Mouse (Mus musculus) embryonic facial prominence, embryonic 15.5 days (tissue): ENCODE results near the gene Rab1b. TPM values are rescaled to one million over a fixed set of nuclear protein-coding genes. Genes with fewer than 3 reads are reported as not detected.
"Not testable (repeated sequence)": the region's sequence is repeated elsewhere in the genome, so short reads cannot be mapped to it uniquely, and the experiment has no call there.

Experiments used
- ATAC-seq: fragments of 200-750 bp; cut with Nextera tagmentation; 2 replicates; pipeline ENCODE4 v1.8.0; 2017; ENCODE audit warnings: low read depth, moderate TSS enrichment; ENCODE audit not compliant: insufficient number of reproducible peaks, low FRiP score, low TSS enrichment
- H3K27ac ChIP-seq: fragments of 300-500 bp; sonication (generic); replicated peaks from 2 replicates; pipeline ENCODE4 v1.5.1; 2015; ENCODE audit warnings: mild to moderate bottlenecking, inconsistent platforms
- H3K27me3 ChIP-seq: fragments of 300-500 bp; sonication (generic); 2 replicates; pipeline ENCODE4 v1.6.1; 2015; ENCODE audit warnings: inconsistent platforms
- H3K36me3 ChIP-seq: fragments of 300-500 bp; sonication (generic); 2 replicates; pipeline ENCODE4 v1.6.1; 2015; ENCODE audit warnings: mild to moderate bottlenecking, inconsistent platforms
- H3K4me1 ChIP-seq: fragments of 300-500 bp; sonication (generic); 2 replicates; pipeline ENCODE4 v1.6.1; 2015; ENCODE audit warnings: inconsistent platforms
- H3K4me2 ChIP-seq: fragments of 300-500 bp; sonication (generic); replicated peaks from 2 replicates; pipeline ENCODE4 v1.6.1; 2015; ENCODE audit warnings: mild to moderate bottlenecking, inconsistent platforms
- H3K4me3 ChIP-seq: fragments of 300-500 bp; sonication (generic); replicated peaks from 2 replicates; pipeline ENCODE4 v1.5.1; 2015; ENCODE audit warnings: mild to moderate bottlenecking, inconsistent platforms
- H3K9ac ChIP-seq: fragments of 300-500 bp; sonication (generic); 2 replicates; pipeline ENCODE4 v1.6.1; 2015; ENCODE audit warnings: inconsistent platforms
- H3K9me3 ChIP-seq: fragments of 300-500 bp; sonication (generic); replicated peaks from 2 replicates; pipeline ENCODE4 v1.6.1; 2016; ENCODE audit warnings: inconsistent platforms
- WGBS: fragments of 180-500 bp; shearing (Covaris S2); methylation state at CpG from one replicate; pipeline ENCODE4 v1.1.7; 2015; 5-methylcytosine and 5-hydroxymethylcytosine counted together
- polyA plus RNA-seq: library from polyadenylated mRNA; unstranded; fragments of >200 nt; fragmentation: Nextera tagmentation; extraction: Ambion mirVana; gene quantifications from 2 replicates; pipeline ENCODE4 v1.2.1, GENCODE M21; 2015

Rab1b gene
- 256 and 270 TPM in 2 replicates for polyA plus RNA-seq

DNA sequence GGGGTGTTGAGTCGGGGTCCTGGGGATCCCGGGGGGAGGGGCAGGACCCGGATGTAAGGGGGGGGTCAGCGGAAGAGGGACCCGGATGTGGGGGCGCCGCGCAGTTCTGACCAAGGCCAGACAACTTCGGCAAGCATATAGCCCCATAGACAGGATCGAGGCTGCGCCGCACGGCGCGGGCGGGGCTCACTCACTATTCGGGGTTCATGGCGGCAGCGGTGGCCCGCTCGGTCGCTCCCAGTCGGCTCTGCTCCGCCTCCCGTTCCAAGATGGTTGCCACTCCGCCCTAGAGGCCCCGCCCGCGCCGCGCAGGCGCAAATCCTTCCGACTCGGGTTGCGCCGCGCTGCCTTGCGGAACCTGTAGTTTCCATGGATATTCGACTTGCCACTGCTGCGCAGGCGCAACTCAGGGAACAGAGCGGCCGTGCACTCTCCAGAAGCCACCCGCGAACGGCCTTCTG lies at the start of gene Rab1b:
Rab1b (minus strand) TSS at position 342 of the 461 bp plus-strand sequence.
- H3K9me3 ChIP-seq, result no peaks in the 10 kb centered on the region
- H3K4me1 ChIP-seq, result peaks cover 18% of the 10 kb centered on the region
- under 1% methylated on average over 46 of the region's 46 CpGs for WGBS
- H3K4me3 ChIP-seq, result peak within 1 kb of the TSS; percentile 83
- no peaks in the 10 kb centered on the region for H3K27me3 ChIP-seq
- peak within 1 kb of the TSS; percentile 98 for H3K27ac ChIP-seq
- H3K4me2 ChIP-seq, result peak within 1 kb of the TSS; percentile 87
- peaks cover 70% of the 10 kb centered on the region for H3K36me3 ChIP-seq
- H3K9ac ChIP-seq, result peak within 1 kb of the TSS; percentile 87
- peak; percentile 92 for ATAC-seq

GRCm38 (mm10) chr19:5152261-5152660 lies 45.4 kb upstream of the Rab1b start:
- H3K27ac ChIP-seq, result no peak overlapping the region
- H3K4me3 ChIP-seq, result no peak overlapping the region
- WGBS, result 87% methylated on average over 6 of the region's 6 CpGs
- H3K4me1 ChIP-seq, result no peaks in the 10 kb centered on the region
- H3K9me3 ChIP-seq, result no peaks in the 10 kb centered on the region
- no peak for ATAC-seq
- H3K9ac ChIP-seq, result no peak overlapping the region
- H3K4me2 ChIP-seq, result no peak overlapping the region
- H3K27me3 ChIP-seq, result no peaks in the 10 kb centered on the region
- peaks cover 35% of the 10 kb centered on the region for H3K36me3 ChIP-seq

GRCm38 (mm10) chr19:5151741-5152140 lies 44.9 kb upstream of the Rab1b start:
- 77% methylated on average over 5 of the region's 5 CpGs for WGBS
- ATAC-seq, result no peak
- peaks cover 35% of the 10 kb centered on the region for H3K36me3 ChIP-seq
- no peaks in the 10 kb centered on the region for H3K27me3 ChIP-seq
- no peak overlapping the region for H3K4me3 ChIP-seq
- H3K9ac ChIP-seq, result no peak overlapping the region
- H3K4me1 ChIP-seq, result no peaks in the 10 kb centered on the region
- H3K4me2 ChIP-seq, result no peak overlapping the region
- H3K9me3 ChIP-seq, result no peaks in the 10 kb centered on the region
- no peak overlapping the region for H3K27ac ChIP-seq

DNA sequence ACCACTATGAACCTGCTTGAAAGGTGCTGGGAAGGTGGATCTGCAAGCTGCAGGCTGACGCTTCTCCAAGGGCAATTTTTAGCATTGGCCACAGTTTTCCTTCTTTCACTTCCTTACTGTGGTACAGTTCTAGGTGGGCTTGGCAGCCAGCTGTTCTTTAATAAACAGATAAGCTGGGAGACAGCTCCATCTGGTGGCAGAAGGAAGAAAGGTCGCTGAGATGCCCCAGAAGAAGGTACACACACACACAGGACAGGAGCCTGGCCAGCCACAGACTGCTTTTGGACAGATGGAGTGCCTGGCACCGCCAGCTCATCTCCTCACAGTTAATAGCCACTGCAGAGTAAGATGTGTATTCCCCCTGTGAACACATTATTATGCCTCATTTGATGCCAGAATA lies 44.5 kb upstream of the Rab1b start:
- H3K36me3 ChIP-seq, result peaks cover 39% of the 10 kb centered on the region

GRCm38 (mm10) chr19:5150358-5150757 lies 43.5 kb upstream of the Rab1b start:
- Histone ChIP-seq H3K36me3 (peaks cover 47% of the 10 kb centered on the region), H3K9ac (no peak overlapping the region), H3K4me1 (no peaks in the 10 kb centered on the region), H3K27ac (no peak overlapping the region), H3K27me3 (no peaks in the 10 kb centered on the region), H3K4me3 (no peak overlapping the region), H3K4me2 (no peak overlapping the region), H3K9me3 (no peaks in the 10 kb centered on the region)
- ATAC-seq, result no peak
- 91% methylated on average over 6 of the region's 6 CpGs for WGBS

More for the DNA sequence above, 44.5 kb upstream of the Rab1b start:
- H3K27ac ChIP-seq, result no peak overlapping the region
- H3K27me3 ChIP-seq, result no peaks in the 10 kb centered on the region
- H3K4me2 ChIP-seq, result no peak overlapping the region
- 38% methylated on average over 3 of the region's 3 CpGs for whole genome bisulfite sequencing
- H3K4me3 ChIP-seq, result no peak overlapping the region
- no peak for ATAC-seq
- no peak overlapping the region for H3K9ac ChIP-seq
- H3K9me3 ChIP-seq, result no peaks in the 10 kb centered on the region
- H3K4me1 ChIP-seq, result no peaks in the 10 kb centered on the region

GRCm38 (mm10) chr19:5149041-5149440 lies 42.2 kb upstream of the Rab1b start:
- 85% methylated on average over 4 of the region's 6 CpGs for WGBS
- H3K9ac ChIP-seq, H3K4me2 ChIP-seq, H3K27ac ChIP-seq, H3K4me3 ChIP-seq, H3K27me3 ChIP-seq, H3K4me1 ChIP-seq, ATAC-seq, H3K9me3 ChIP-seq: not testable (repeated sequence)
- peaks cover 53% of the 10 kb centered on the region for H3K36me3 ChIP-seq

GRCm38 (mm10) chr19:5139640-5140039 lies 32.8 kb upstream of the Rab1b start:
- H3K27ac ChIP-seq, result no peak overlapping the region
- H3K4me1 ChIP-seq, result no peaks in the 10 kb centered on the region
- peaks cover 77% of the 10 kb centered on the region for H3K36me3 ChIP-seq
- H3K9ac ChIP-seq, result no peak overlapping the region
- 3% methylated on average over 2 of the region's 2 CpGs for WGBS
- ATAC-seq, result no peak
- no peak overlapping the region for H3K4me3 ChIP-seq
- H3K4me2 ChIP-seq, result no peak overlapping the region
- H3K9me3 ChIP-seq, result no peaks in the 10 kb centered on the region
- H3K27me3 ChIP-seq, result no peaks in the 10 kb centered on the region

- ATAC-seq, result no peak
These were observed 24.4 kb upstream of the Rab1b start for GRCm38 (mm10) chr19:5131237-5131636.

GRCm38 (mm10) chr19:5129770-5130169 lies 22.9 kb upstream of the Rab1b start:
- no peak overlapping the region for H3K9ac ChIP-seq
- no peak overlapping the region for H3K27ac ChIP-seq
- no peak overlapping the region for H3K4me2 ChIP-seq
- 30% methylated on average over 1 of the region's 1 CpGs for WGBS
- H3K36me3 ChIP-seq, result peaks cover 17% of the 10 kb centered on the region
- no peak for ATAC-seq
- H3K9me3 ChIP-seq, result no peaks in the 10 kb centered on the region
- H3K4me3 ChIP-seq, result no peak overlapping the region
- H3K4me1 ChIP-seq, result no peaks in the 10 kb centered on the region
- H3K27me3 ChIP-seq, result no peaks in the 10 kb centered on the region

More at GRCm38 (mm10) chr19:5131237-5131636, 24.4 kb upstream of the Rab1b start:
- 72% methylated on average over 4 of the region's 4 CpGs for WGBS
- H3K4me2 ChIP-seq, result no peak overlapping the region
- H3K9me3 ChIP-seq, result no peaks in the 10 kb centered on the region
- no peak overlapping the region for H3K27ac ChIP-seq
- H3K36me3 ChIP-seq, result peaks cover 32% of the 10 kb centered on the region
- no peaks in the 10 kb centered on the region for H3K27me3 ChIP-seq
- H3K4me3 ChIP-seq, result no peak overlapping the region
- H3K9ac ChIP-seq, result no peak overlapping the region
- no peaks in the 10 kb centered on the region for H3K4me1 ChIP-seq

DNA sequence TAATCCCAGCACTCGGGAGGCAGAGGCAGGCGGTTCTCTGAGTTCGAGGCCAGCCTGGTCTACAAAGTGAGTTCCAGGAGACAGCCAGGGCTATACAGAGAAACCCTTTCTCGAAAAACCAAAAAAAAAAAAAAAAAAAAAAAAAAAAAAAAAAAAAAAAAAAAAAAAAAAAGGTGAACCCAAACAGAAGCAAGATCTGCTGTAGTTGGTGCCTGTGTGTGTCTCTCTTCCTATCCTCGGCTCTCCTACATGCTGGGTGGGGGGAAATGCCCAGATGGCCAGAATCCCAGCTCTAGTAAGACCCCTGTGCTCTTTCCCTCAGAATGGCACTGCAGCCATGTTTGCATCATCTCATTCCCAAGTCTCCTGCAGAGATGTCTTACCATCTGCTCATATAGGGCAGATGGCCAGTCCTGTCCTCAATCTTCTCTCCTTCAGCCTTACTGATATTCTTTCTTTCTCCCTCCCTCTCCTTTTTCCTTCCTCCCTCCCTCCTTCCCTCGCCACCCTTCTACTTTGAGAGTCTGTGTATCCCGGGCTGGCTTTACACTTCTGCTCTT lies 17.3 kb upstream of the Rab1b start:
- H3K36me3 ChIP-seq, result no peaks in the 10 kb centered on the region
- H3K27ac ChIP-seq, result no peak overlapping the region
- H3K27me3 ChIP-seq, result no peaks in the 10 kb centered on the region
- no peak overlapping the region for H3K4me2 ChIP-seq
- no peaks in the 10 kb centered on the region for H3K4me1 ChIP-seq
- no peak overlapping the region for H3K4me3 ChIP-seq
- H3K9ac ChIP-seq, result no peak overlapping the region
- ATAC-seq, result no peak
- WGBS, result 61% methylated on average over 7 of the region's 7 CpGs
- H3K9me3 ChIP-seq, result no peaks in the 10 kb centered on the region

DNA sequence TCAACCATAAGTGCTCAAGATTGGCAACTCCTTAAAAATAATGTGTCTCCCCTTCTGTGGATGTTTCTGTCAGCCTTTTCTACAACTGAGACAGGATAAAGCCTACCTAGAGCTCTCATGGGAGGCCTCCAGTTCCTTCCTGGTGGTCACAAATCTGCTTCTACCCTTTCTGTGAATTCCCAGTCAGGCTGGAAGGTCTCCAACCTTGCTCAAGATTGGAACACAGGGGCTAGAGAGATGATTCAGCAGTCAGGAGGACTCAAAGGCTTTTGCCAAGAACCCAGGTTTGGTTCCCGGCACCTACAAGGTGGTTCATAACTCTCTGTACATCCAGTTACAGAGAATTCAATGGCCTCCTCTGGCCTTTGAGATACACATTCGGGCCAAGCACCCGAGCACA lies 16.4 kb upstream of the Rab1b start:
- H3K4me2 ChIP-seq, result no peak overlapping the region
- H3K4me1 ChIP-seq, result peaks cover 9% of the 10 kb centered on the region
- H3K27ac ChIP-seq, result no peak overlapping the region
- WGBS, result 81% methylated on average over 3 of the region's 3 CpGs
- no peaks in the 10 kb centered on the region for H3K36me3 ChIP-seq
- H3K9ac ChIP-seq, result no peak overlapping the region
- ATAC-seq, result no peak
- H3K9me3 ChIP-seq, result no peaks in the 10 kb centered on the region
- H3K27me3 ChIP-seq, result no peaks in the 10 kb centered on the region
- no peak overlapping the region for H3K4me3 ChIP-seq

DNA sequence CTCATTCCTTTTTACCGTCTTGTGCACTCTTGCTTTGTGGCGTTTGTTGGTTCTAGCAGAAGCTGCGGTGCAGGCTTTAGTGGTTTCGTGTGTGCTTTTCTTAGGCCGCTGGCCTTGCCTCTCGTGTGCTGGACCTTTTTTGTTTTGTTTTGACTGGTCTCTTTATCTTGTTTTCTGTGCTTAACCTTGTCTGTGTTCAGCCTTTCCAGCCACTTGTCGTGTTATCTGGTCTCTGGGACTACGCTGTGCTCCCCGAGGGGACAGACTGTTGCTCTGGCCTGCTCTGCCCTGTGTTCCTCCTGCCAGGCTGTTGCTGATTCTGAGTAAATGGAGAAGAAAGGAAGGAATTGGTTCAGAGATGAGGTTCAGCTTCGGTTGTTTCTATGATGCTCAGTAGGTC lies 15.6 kb upstream of the Rab1b start:
- 74% methylated on average over 10 of the region's 10 CpGs for WGBS
- ATAC-seq, result no peak
- no peak overlapping the region for H3K4me3 ChIP-seq

More for the DNA sequence above, 15.6 kb upstream of the Rab1b start:
- Histone ChIP-seq H3K4me2 (no peak overlapping the region), H3K36me3 (no peaks in the 10 kb centered on the region), H3K9me3 (no peaks in the 10 kb centered on the region), H3K4me1 (peaks cover 10% of the 10 kb centered on the region), H3K27ac (no peak overlapping the region), H3K9ac (no peak overlapping the region), H3K27me3 (no peaks in the 10 kb centered on the region)
